Mouse (Mus musculus) midbrain, embryonic 13.5 days (tissue): ENCODE results near the gene Sbds. TPM values are rescaled to one million over a fixed set of nuclear protein-coding genes. Genes with fewer than 3 reads are reported as not detected.

Source experiments
- polyA plus RNA-seq: library from polyadenylated mRNA; unstranded; fragments of >200 nt; fragmentation: Nextera tagmentation; extraction: Ambion mirVana; gene quantifications from 2 replicates; pipeline ENCODE4 v1.2.1, GENCODE M21; 2015

Gene Sbds
- polyA plus RNA-seq, 1 experiment from 2014 or later, result 61.2 TPM

Other genes with a start within 250 kb of the Sbds start
- gene Asl, start 226.3 kb downstream of the Sbds start, polyA plus RNA-seq, result 30.4 and 33.4 TPM in 2 replicates
- 79.3 and 82.2 TPM in 2 replicates for gene Crcp, start 226.2 kb downstream of the Sbds start, polyA plus RNA-seq
- gene Tpst1, start 182.2 kb downstream of the Sbds start, polyA plus RNA-seq, result 47.4 and 51.0 TPM in 2 replicates
- 11.0 and 12.2 TPM in 2 replicates for gene Kctd7, start 110.7 kb downstream of the Sbds start, polyA plus RNA-seq
- gene Rabgef1, start 83.7 kb downstream of the Sbds start, polyA plus RNA-seq, result 39.7 and 40.3 TPM in 2 replicates
- 22.7 and 24.0 TPM in 2 replicates for gene Tmem248, start 38.4 kb downstream of the Sbds start, polyA plus RNA-seq
- gene Tyw1, start 89 bp upstream of the Sbds start, polyA plus RNA-seq, result 24.8 and 25.4 TPM in 2 replicates
- 4.2 and 4.6 TPM in 2 replicates for gene Caln1, start 113.9 kb upstream of the Sbds start, polyA plus RNA-seq
- gene A330070K13Rik, start 129.1 kb upstream of the Sbds start, polyA plus RNA-seq, result not detected in 2 replicates